In genomic region chr9:62343904-62344491, GRCm38 (mm10) we compare ENCODE assay signal across 8 mouse cellular contexts. TPM values are rescaled to one million over a fixed set of nuclear protein-coding genes. Genes with fewer than 3 reads are reported as not detected.
DNase-seq lines count a peak whose midpoint lies in the region; ATAC-seq and TF ChIP-seq lines count a peak whose summit lies in the region.

No protein-coding gene starts in this region.

- peak overlapping the region; percentile 99 for H3K9ac ChIP-seq in hindbrain, embryonic 15.5 days

- H3K4me3 ChIP-seq in gastrocnemius, adult 2 months = peak overlapping the region; percentile 96
- H3K4me3 ChIP-seq in hindbrain, embryonic 15.5 days = peak overlapping the region; percentile 94

- no peaks in the 10 kb centered on the region for H3K27me3 ChIP-seq in hindbrain, embryonic 15.5 days

- H3K4me2 ChIP-seq in hindbrain, embryonic 15.5 days = peak overlapping the region; percentile 76

- peaks cover 42% of the 10 kb centered on the region for H3K4me1 ChIP-seq in hindbrain, embryonic 15.5 days (replicated peaks)

- peak; percentile 5; the same call in 1 of the 2 replicates for TF ChIP-seq CTCF in gastrocnemius, adult 2 months (IDR thresholded peaks at IDR 0.05)

- under 1% methylated on average over 52 of the region's 52 CpGs for WGBS in hindbrain, embryonic 15.5 days

- 0 out of 2 replicates have a peak, but pooled peaks have one; percentile 4 for ATAC-seq in hindbrain, embryonic 15.5 days (ENCODE audit: low FRiP score, low read depth)

- peak; percentile 36 for DNase-seq in MN1 (ENCODE audit: low spot score)
- peak; percentile 42 for DNase-seq in c-Kit-positive CD71-positive TER-119-positive erythroid progenitor cells, embryonic 14.5 days (ENCODE audit: low spot score)
- peak; percentile 84 for DNase-seq in gastrocnemius, adult 2 months
- DNase-seq in left cerebral cortex, adult 8-10 months (ENCODE audit: low spot score in 2 of 2) = peak; percentile 61 to 71
- peak; percentile 81 to 85 for DNase-seq in lung, postnatal 4 days
- DNase-seq in right cerebral cortex, postnatal 14 days = peak; percentile 70
- peak; percentile 64 to 68 for DNase-seq in urinary bladder, postnatal 36 days (ENCODE audit: low spot score in 2 of 2)

- intact Hi-C loops in gastrocnemius, adult 2 months (cut with DNase I) = no loop called here

- H3K9me3 ChIP-seq in hindbrain, embryonic 15.5 days = no peaks in the 10 kb centered on the region

- H3K27ac ChIP-seq in gastrocnemius, adult 2 months = peak overlapping the region; percentile 95
- H3K27ac ChIP-seq in hindbrain, embryonic 15.5 days (replicated peaks) = peak overlapping the region; percentile 100

- H3K36me3 ChIP-seq in hindbrain, embryonic 15.5 days = no peaks in the 10 kb centered on the region

RNA-seq across cellular contexts. Expression of gene Anp32a, which starts 2.9 kb away (rescaled TPM):
- 10 to 100 TPM; 62.8 to 88.2 TPM for total RNA-seq in gastrocnemius, adult 2 months (2021)
- polyA plus RNA-seq in hindbrain, embryonic 15.5 days (2015; fragmentation: Nextera tagmentation; extraction: Ambion mirVana) = 117 and 138 TPM in 2 replicates
- 100 to 1,000 TPM; 280 to 364 (median 327) TPM for total RNA-seq in left cerebral cortex, adult 8-10 months (2022)

Comparison
In these comparisons a context has a peak if more than half of its experiments do, and no peak if none do; other contexts are left out.
1. Peak in every context shown above with its lines: DNase-seq, ATAC-seq, H3K4me3 ChIP-seq and H3K27ac ChIP-seq.